Mouse (Mus musculus) C2C12 (cell line): ENCODE results near the gene Hcn2. TPM values are rescaled to one million over a fixed set of nuclear protein-coding genes. Genes with fewer than 3 reads are reported as not detected.

ENCODE experiments used
- H3K27me3 ChIP-seq: one replicate; pipeline ENCODE4 v1.6.1; 2011; ENCODE audit not compliant: control insufficient read depth, insufficient read depth, insufficient read length
- H3K36me3 ChIP-seq: one replicate; pipeline ENCODE4 v1.6.1; 2011; ENCODE audit not compliant: control insufficient read depth, insufficient read depth
- H3K4me3 ChIP-seq: one replicate; pipeline ENCODE4 v1.5.1; 2011; ENCODE audit warnings: mild to moderate bottlenecking, control low read depth; ENCODE audit not compliant: poor library complexity, insufficient read depth, severe bottlenecking
- H3K79me2 ChIP-seq: one replicate; pipeline ENCODE4 v1.6.1; 2011; ENCODE audit not compliant: control insufficient read depth, insufficient read depth
- H3K79me3 ChIP-seq: one replicate; pipeline ENCODE4 v1.6.1; 2011; ENCODE audit warnings: low read depth, control low read depth
- H3ac ChIP-seq: one replicate; pipeline ENCODE3; 2011; ENCODE audit warnings: low read depth; ENCODE audit not compliant: control insufficient read depth, insufficient read length
- CEBPB ChIP-seq: IDR thresholded peaks from one replicate; pipeline ENCODE4 v1.6.1; 2011; ENCODE audit warnings: low read depth, mild to moderate bottlenecking, control low read depth, moderate library complexity
- CTCF ChIP-seq: IDR thresholded peaks from one replicate; pipeline ENCODE4 v1.5.1; 2011; ENCODE audit not compliant: control insufficient read depth, insufficient read depth, insufficient read length
- FOSL1 ChIP-seq: IDR thresholded peaks from one replicate; pipeline ENCODE4 v1.8.0; 2011; ENCODE audit warnings: mild to moderate bottlenecking, low read length; ENCODE audit not compliant: poor library complexity, insufficient read depth, severe bottlenecking
- MAX ChIP-seq: IDR thresholded peaks from one replicate; pipeline ENCODE4 v1.6.1; 2011; ENCODE audit warnings: mild to moderate bottlenecking, control low read depth
- MYOD1 ChIP-seq: IDR thresholded peaks from one replicate; pipeline ENCODE4 v1.6.1; 2011; ENCODE audit warnings: low read depth; ENCODE audit not compliant: control insufficient read depth, insufficient read length
- MYOG ChIP-seq: IDR thresholded peaks from one replicate; pipeline ENCODE4 v1.6.1; 2011; ENCODE audit not compliant: control insufficient read depth, insufficient read length; ENCODE audit errors: extremely low read depth
- USF1 ChIP-seq: IDR thresholded peaks from one replicate; pipeline ENCODE4 v1.6.1; 2011; ENCODE audit warnings: low read depth, mild to moderate bottlenecking, control low read depth, moderate library complexity
- polyA plus RNA-seq: library from polyadenylated mRNA; unstranded; fragments of >200 nt; fragmentation: generic; extraction: Trizol; gene quantifications from one replicate; pipeline ENCODE4 v1.2.1, GENCODE M21; 2012; ENCODE audit warnings: missing spikeins

The Hcn2 gene
- polyA plus RNA-seq, 1 experiment, result 0.34 TPM

- Histone ChIP-seq H3K36me3 (peaks cover 36% of the 10 kb centered on the region), H3K4me3 (peak within 1 kb of the TSS; percentile 99), H3ac (peak within 1 kb of the TSS; percentile 78), H3K79me3 (peaks cover 42% of the 10 kb centered on the region), H3K79me2 (peaks cover 47% of the 10 kb centered on the region), H3K27me3 (no peaks in the 10 kb centered on the region)
- TF ChIP-seq CEBPB (no peak), MAX (peak; percentile 60)
These were observed 34.7 kb upstream of the Hcn2 start, which contains the start of gene Cdc34 for GRCm38 (mm10) chr10:79681591-79682245. Gene Cdc34, plus strand, starts transcription at chr10:79682195.

- no peak for TF ChIP-seq USF1
- TF ChIP-seq CEBPB, result no peak
- no peak for TF ChIP-seq MYOD1
- no peak for TF ChIP-seq MYOG
- no peak for TF ChIP-seq CTCF
- no peak for TF ChIP-seq MAX
- TF ChIP-seq FOSL1, result no peak
- Histone ChIP-seq H3K79me2 (peaks cover 55% of the 10 kb centered on the region), H3K79me3 (peaks cover 43% of the 10 kb centered on the region), H3K4me3 (peak overlapping the region; percentile 99), H3K36me3 (peaks cover 44% of the 10 kb centered on the region), H3ac (peak overlapping the region; percentile 78), H3K27me3 (no peaks in the 10 kb centered on the region)
These were observed 33.9 kb upstream of the Hcn2 start for GRCm38 (mm10) chr10:79682551-79682915.

GRCm38 (mm10) chr10:79682916-79683582 is 33.4 kb upstream of the Hcn2 start:
- peaks cover 49% of the 10 kb centered on the region for H3K36me3 ChIP-seq
- TF ChIP-seq USF1 (no peak), MAX (no peak), MYOD1 (peak; percentile 61), CTCF (peak; percentile 16), FOSL1 (no peak), MYOG (no peak), CEBPB (no peak)
- H3K79me3 ChIP-seq, result peaks cover 43% of the 10 kb centered on the region
- no peaks in the 10 kb centered on the region for H3K27me3 ChIP-seq
- H3K4me3 ChIP-seq, result peak overlapping the region; percentile 99
- H3ac ChIP-seq, result peak overlapping the region; percentile 78
- peaks cover 59% of the 10 kb centered on the region for H3K79me2 ChIP-seq

DNA sequence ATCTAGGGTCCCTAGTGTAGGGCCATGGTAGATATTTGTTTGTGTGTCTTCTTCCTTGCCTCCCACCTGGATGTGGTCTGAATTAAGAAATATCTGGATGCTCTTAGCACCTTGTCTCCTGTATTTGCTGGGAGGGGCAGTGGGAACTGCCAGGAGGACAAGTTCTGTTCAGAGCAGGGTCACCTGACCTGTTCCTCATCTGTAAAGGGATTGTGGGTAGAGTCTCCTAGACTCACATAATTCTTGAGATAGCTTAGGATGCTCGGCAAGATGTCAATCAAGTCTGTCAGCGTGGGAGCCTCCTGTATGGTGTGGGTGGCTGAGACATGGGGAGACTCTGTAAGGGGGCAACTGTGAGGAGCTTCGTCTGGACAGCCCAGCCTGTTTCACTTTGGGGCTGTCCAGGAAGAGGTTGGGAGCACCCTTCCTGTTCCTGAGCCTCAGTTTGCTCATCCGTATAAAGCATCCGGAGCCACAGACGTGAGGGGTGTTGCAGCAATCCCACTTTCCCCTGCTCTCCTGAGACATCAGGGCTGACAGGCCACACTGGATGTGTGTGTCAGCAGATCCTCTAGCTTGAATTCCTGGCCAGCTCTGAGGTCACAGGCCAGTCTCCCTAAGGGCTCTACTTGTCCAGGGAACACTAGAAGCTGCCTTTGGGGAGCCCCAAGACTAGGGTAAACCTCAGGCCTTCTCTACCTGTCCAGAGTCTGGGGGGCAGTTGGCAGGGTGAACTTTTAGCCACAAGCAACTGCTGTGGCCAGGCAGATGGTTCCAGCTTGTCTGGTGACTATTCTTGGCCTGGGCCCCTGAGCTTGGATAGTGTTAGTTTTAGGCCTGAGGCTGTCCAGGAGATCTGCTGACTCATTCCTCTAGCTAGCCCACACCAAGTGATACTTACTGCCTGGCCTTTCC is 32.5 kb upstream of the Hcn2 start:
- H3ac ChIP-seq, result peak overlapping the region; percentile 78
- peaks cover 58% of the 10 kb centered on the region for H3K36me3 ChIP-seq
- TF ChIP-seq CEBPB, result no peak
- H3K79me2 ChIP-seq, result peaks cover 59% of the 10 kb centered on the region
- no peaks in the 10 kb centered on the region for H3K27me3 ChIP-seq
- peaks cover 43% of the 10 kb centered on the region for H3K79me3 ChIP-seq
- peak overlapping the region; percentile 99 for H3K4me3 ChIP-seq

GRCm38 (mm10) chr10:79684770-79685600 is 31.4 kb upstream of the Hcn2 start:
- no peaks in the 10 kb centered on the region for H3K27me3 ChIP-seq
- no peak overlapping the region for H3K4me3 ChIP-seq
- TF ChIP-seq FOSL1, result no peak
- TF ChIP-seq MYOD1, result no peak
- no peak for TF ChIP-seq CEBPB
- no peak for TF ChIP-seq MYOG
- TF ChIP-seq USF1, result no peak
- no peak for TF ChIP-seq MAX
- no peak for TF ChIP-seq CTCF
- H3K79me2 ChIP-seq, result peaks cover 59% of the 10 kb centered on the region
- H3K36me3 ChIP-seq, result peaks cover 64% of the 10 kb centered on the region
- peak overlapping the region; percentile 5 for H3ac ChIP-seq
- peaks cover 43% of the 10 kb centered on the region for H3K79me3 ChIP-seq
